Mouse (Mus musculus) kidney, postnatal 0 days (tissue): ENCODE measurements around the gene Celsr1. TPM values are rescaled to one million over a fixed set of nuclear protein-coding genes. Genes with fewer than 3 reads are reported as not detected.
A peak's percentile ranks its signal among the peaks of the same experiment; 100 is the strongest.

Source experiments
- ATAC-seq: fragments of 200-750 bp; cut with Nextera tagmentation; replicated peaks from 2 replicates; pipeline ENCODE4 v1.8.0; 2017; ENCODE audit warnings: low read depth, moderate number of reproducible peaks, moderate TSS enrichment, moderate library complexity; ENCODE audit not compliant: low FRiP score
- DNase-seq: peaks from one replicate; pipeline ENCODE4 v3.0.0-alpha.2; 2016; ENCODE audit warnings: low spot score
- H3K27ac ChIP-seq: fragments of 300-500 bp; sonication (generic); 2 replicates; pipeline ENCODE4 v1.5.1; 2014; ENCODE audit warnings: mild to moderate bottlenecking
- H3K27me3 ChIP-seq: fragments of 300-500 bp; sonication (generic); 2 replicates; pipeline ENCODE4 v1.6.1; 2014; ENCODE audit warnings: low read length, mixed read lengths; ENCODE audit not compliant: insufficient read depth
- H3K36me3 ChIP-seq: fragments of 300-500 bp; sonication (generic); 2 replicates; pipeline ENCODE4 v1.6.1; 2014; ENCODE audit warnings: low read length, mixed read lengths; ENCODE audit not compliant: insufficient read depth
- H3K4me1 ChIP-seq: fragments of 300-500 bp; sonication (generic); replicated peaks from 2 replicates; pipeline ENCODE4 v1.6.1; 2014; ENCODE audit warnings: antibody characterized with exemption, low read length, mixed read lengths; ENCODE audit not compliant: insufficient read depth
- H3K4me2 ChIP-seq: fragments of 300-500 bp; sonication (generic); 2 replicates; pipeline ENCODE4 v1.6.1; 2014; ENCODE audit warnings: mild to moderate bottlenecking, low read length, moderate library complexity, mixed read lengths
- H3K4me3 ChIP-seq: fragments of 300-500 bp; sonication (generic); replicated peaks from 2 replicates; pipeline ENCODE4 v1.5.1; 2014; ENCODE audit warnings: low read depth, low read length
- H3K9ac ChIP-seq: fragments of 300-500 bp; sonication (generic); 2 replicates; pipeline ENCODE4 v1.6.1; 2014; ENCODE audit warnings: low read depth, low read length
- H3K9me3 ChIP-seq: fragments of 300-500 bp; sonication (generic); replicated peaks from 2 replicates; pipeline ENCODE4 v1.6.1; 2016; ENCODE audit warnings: low read length, inconsistent platforms, mixed read lengths
- CTCF ChIP-seq: IDR thresholded peaks from 2 replicates; pipeline ENCODE4 v1.5.1; 2016; ENCODE audit warnings: antibody characterized with exemption, low read depth, mild to moderate bottlenecking, moderate library complexity
- whole genome bisulfite sequencing: fragments of 180-500 bp; shearing (Covaris S2); extraction: QIAGEN DNeasy Blood & Tissue Kit; methylation state at CpG from one replicate; pipeline ENCODE4 v1.1.7; 2014; 5-methylcytosine and 5-hydroxymethylcytosine counted together
- polyA plus RNA-seq: library from polyadenylated mRNA; unstranded; fragments of >200 nt; fragmentation: Nextera tagmentation; extraction: Ambion mirVana; gene quantifications from 2 replicates; pipeline ENCODE4 v1.2.1, GENCODE M21; 2015

Gene Celsr1
- polyA plus RNA-seq, 1 experiment from 2014 or later, result 2.9 TPM

DNA sequence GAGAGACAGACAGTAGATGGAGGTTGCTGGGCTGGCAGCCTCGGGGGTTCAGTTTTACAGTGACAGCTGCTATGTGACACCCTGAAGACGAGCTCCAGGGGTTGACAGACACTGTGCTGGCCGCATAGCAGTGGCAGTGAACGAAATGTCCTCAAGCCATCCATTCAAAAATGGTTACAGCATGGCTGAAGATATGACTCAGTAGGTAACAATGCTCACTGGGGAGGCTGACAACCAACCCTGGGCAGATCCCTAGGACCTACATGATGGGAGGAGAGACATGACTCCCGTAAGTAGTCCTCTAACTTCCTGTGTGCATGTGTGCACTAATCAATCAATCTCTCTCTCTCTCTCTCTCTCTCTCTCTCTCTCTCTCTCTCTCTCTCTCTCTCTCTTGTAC lies 45.7 kb downstream of the Celsr1 start:
- Histone ChIP-seq H3K4me3 (no peak overlapping the region), H3K4me1 (peaks cover 10% of the 10 kb centered on the region), H3K27me3 (no peaks in the 10 kb centered on the region), H3K9me3 (no peaks in the 10 kb centered on the region), H3K9ac (no peak overlapping the region), H3K36me3 (no peaks in the 10 kb centered on the region), H3K27ac (no peak overlapping the region), H3K4me2 (no peak overlapping the region)
- no peak for TF ChIP-seq CTCF
- no peak for ATAC-seq
- 68% methylated on average over 5 of the region's 5 CpGs for WGBS
- DNase-seq, result no peak

GRCm38 (mm10) chr15:85986170-85986569 lies 47.4 kb downstream of the Celsr1 start:
- H3K27ac ChIP-seq, result no peak overlapping the region
- WGBS, result 92% methylated on average over 4 of the region's 4 CpGs
- ATAC-seq, result no peak

DNA sequence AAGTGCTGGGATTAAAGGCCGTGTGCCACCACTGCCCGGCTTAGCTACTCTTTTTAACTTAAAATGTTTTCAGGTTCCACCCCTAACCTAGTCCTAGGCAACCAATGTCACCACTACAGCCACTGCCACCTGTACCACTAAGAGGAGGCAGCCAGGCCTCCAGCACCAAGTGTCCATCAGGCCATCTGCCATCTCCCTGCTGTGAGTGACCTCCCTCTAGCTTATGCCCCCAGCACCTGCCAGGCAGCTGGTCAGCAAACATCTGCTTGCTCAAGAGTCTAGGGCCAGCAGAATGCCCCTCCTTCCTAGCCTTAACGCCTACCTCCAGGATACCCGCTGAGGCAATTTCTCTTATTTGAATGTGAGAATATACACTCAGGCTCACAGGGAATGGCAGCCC lies 48.0 kb downstream of the Celsr1 start:
- DNase-seq (no peak), ATAC-seq (no peak)
- H3K36me3 ChIP-seq, result no peaks in the 10 kb centered on the region
- no peak for TF ChIP-seq CTCF
- H3K9ac ChIP-seq, result no peak overlapping the region
- peaks cover 4% of the 10 kb centered on the region; the same call in 1 of the 2 replicates for H3K4me1 ChIP-seq
- 87% methylated on average over 4 of the region's 4 CpGs for WGBS
- no peaks in the 10 kb centered on the region for H3K9me3 ChIP-seq
- no peak overlapping the region for H3K4me2 ChIP-seq
- no peak overlapping the region for H3K4me3 ChIP-seq
- no peak overlapping the region for H3K27ac ChIP-seq
- no peaks in the 10 kb centered on the region for H3K27me3 ChIP-seq

More at GRCm38 (mm10) chr15:85986170-85986569, 47.4 kb downstream of the Celsr1 start:
- H3K36me3 ChIP-seq, result no peaks in the 10 kb centered on the region
- no peaks in the 10 kb centered on the region for H3K27me3 ChIP-seq
- no peak overlapping the region for H3K4me2 ChIP-seq
- H3K9ac ChIP-seq, result no peak overlapping the region
- TF ChIP-seq CTCF, result no peak
- DNase-seq, result no peak
- no peak overlapping the region for H3K4me3 ChIP-seq
- H3K9me3 ChIP-seq, result no peaks in the 10 kb centered on the region
- peaks cover 6% of the 10 kb centered on the region for H3K4me1 ChIP-seq

GRCm38 (mm10) chr15:85983131-85983530 lies 50.4 kb downstream of the Celsr1 start:
- WGBS, result 80% methylated on average over 7 of the region's 7 CpGs
- H3K9ac ChIP-seq, result no peak overlapping the region
- no peaks in the 10 kb centered on the region for H3K36me3 ChIP-seq
- no peaks in the 10 kb centered on the region for H3K9me3 ChIP-seq
- H3K27ac ChIP-seq, result no peak overlapping the region
- peaks cover 4% of the 10 kb centered on the region; the same call in 1 of the 2 replicates for H3K4me1 ChIP-seq
- no peak for TF ChIP-seq CTCF
- ATAC-seq (no peak), DNase-seq (no peak)
- H3K27me3 ChIP-seq, result no peaks in the 10 kb centered on the region
- H3K4me3 ChIP-seq, result no peak overlapping the region
- H3K4me2 ChIP-seq, result no peak overlapping the region

DNA sequence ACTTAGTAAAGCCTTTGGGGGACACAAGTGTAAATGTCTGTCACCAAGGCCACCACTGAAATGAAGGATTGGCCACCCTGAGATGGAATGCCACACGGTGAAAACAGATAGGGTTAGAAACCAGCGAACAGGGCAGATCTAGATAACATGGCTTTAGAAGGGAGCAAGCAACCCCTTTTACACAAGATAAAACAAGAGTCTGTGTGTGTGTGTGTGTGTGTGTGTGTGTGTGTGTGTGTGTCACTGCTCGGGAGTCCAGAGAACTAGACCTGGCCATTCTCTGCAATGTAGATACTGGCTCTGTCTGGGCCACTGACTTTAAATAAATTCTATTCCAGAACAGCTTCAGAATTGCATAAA lies 51.2 kb downstream of the Celsr1 start:
- Histone ChIP-seq H3K27ac (no peak overlapping the region), H3K9ac (no peak overlapping the region), H3K4me2 (no peak overlapping the region), H3K36me3 (no peaks in the 10 kb centered on the region), H3K27me3 (no peaks in the 10 kb centered on the region), H3K4me3 (no peak overlapping the region), H3K4me1 (peaks cover 4% of the 10 kb centered on the region; the same call in 1 of the 2 replicates), H3K9me3 (no peaks in the 10 kb centered on the region)
- 34% methylated on average over 3 of the region's 3 CpGs for WGBS
- no peak for DNase-seq
- no peak for TF ChIP-seq CTCF
- no peak for ATAC-seq

- 19% methylated on average over 11 of the region's 11 CpGs for WGBS
- Histone ChIP-seq H3K4me1 (peaks cover 4% of the 10 kb centered on the region; the same call in 1 of the 2 replicates), H3K27me3 (no peaks in the 10 kb centered on the region), H3K9me3 (no peaks in the 10 kb centered on the region), H3K27ac (no peak overlapping the region), H3K4me3 (no peak overlapping the region), H3K4me2 (no peak overlapping the region), H3K36me3 (no peaks in the 10 kb centered on the region), H3K9ac (no peak overlapping the region)
- no peak for TF ChIP-seq CTCF
- ATAC-seq, result peak; percentile 42; the same call in 1 of the 2 replicates
- DNase-seq, result peak; percentile 38
Measured at GRCm38 (mm10) chr15:85981768-85982415, 51.7 kb downstream of the Celsr1 start.

GRCm38 (mm10) chr15:85977086-85977485 lies 56.5 kb downstream of the Celsr1 start:
- Histone ChIP-seq H3K9me3 (no peaks in the 10 kb centered on the region), H3K27me3 (no peaks in the 10 kb centered on the region), H3K4me3 (no peak overlapping the region), H3K9ac (no peak overlapping the region), H3K4me2 (no peak overlapping the region), H3K36me3 (no peaks in the 10 kb centered on the region), H3K27ac (no peak overlapping the region), H3K4me1 (peaks cover 4% of the 10 kb centered on the region; the same call in 1 of the 2 replicates)
- 56% methylated on average over 9 of the region's 9 CpGs for WGBS
- DNase-seq (peak; percentile 28), ATAC-seq (no peak)
- no peak for TF ChIP-seq CTCF
